Mouse (Mus musculus) cerebral cortex, adult 2 months (tissue): Measurements from ENCODE around the gene Dcst1.

Experiments
- WGBS: fragments of 180-500 bp; shearing (Covaris S2); methylation state at CpG from one replicate; pipeline ENCODE4 v1.1.7; 2018; 5-methylcytosine and 5-hydroxymethylcytosine counted together

Dcst1 gene

GRCm38 (mm10) chr3:89388134-89388881, 23.3 kb upstream of the Dcst1 start:
- WGBS = 65% methylated on average over 11 of the region's 11 CpGs

DNA sequence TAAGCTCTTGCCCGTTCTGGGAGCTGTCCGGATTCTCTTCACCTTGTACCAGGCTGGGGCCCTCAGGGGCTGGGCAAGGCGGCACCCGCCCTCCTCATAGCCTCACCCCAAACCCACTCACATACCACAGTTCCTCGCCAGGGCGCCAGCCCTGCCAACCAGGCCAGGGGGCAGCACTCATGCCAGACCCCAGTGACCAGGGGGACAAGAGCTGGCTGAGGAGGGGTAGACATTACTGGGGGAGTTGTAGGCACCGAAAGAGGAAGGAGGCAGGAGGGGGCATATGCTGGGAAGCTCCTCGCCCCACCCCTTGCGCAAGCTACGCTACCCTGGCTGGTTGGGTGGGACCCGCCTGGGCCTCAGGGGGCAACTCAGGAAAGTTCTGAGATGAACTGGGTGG, 22.6 kb upstream of the Dcst1 start:
- 84% methylated on average over 11 of the region's 11 CpGs for WGBS

GRCm38 (mm10) chr3:89386438-89387420, 21.7 kb upstream of the Dcst1 start:
- 71% methylated on average over 17 of the region's 17 CpGs for WGBS

DNA sequence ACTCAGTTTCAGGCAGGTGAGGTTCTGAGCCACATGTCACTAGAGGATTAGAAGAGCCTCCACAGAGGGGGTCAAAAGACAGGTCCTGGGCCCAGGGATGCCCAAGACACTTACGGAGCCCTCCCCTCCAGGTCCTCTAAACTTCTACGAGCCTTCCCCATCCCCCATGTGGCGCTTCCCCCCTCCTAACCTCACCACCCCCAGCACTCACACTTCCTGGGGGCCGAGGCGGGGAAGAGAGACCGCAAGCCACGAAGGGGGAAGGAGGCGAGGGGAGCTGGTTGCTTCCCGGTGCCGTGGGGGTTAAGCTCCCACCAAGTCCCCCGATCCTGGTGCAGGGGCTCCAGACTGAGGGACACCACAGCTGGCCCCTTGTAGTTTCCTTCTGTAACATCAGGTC, 20.4 kb upstream of the Dcst1 start:
- 72% methylated on average over 11 of the region's 11 CpGs for WGBS

DNA sequence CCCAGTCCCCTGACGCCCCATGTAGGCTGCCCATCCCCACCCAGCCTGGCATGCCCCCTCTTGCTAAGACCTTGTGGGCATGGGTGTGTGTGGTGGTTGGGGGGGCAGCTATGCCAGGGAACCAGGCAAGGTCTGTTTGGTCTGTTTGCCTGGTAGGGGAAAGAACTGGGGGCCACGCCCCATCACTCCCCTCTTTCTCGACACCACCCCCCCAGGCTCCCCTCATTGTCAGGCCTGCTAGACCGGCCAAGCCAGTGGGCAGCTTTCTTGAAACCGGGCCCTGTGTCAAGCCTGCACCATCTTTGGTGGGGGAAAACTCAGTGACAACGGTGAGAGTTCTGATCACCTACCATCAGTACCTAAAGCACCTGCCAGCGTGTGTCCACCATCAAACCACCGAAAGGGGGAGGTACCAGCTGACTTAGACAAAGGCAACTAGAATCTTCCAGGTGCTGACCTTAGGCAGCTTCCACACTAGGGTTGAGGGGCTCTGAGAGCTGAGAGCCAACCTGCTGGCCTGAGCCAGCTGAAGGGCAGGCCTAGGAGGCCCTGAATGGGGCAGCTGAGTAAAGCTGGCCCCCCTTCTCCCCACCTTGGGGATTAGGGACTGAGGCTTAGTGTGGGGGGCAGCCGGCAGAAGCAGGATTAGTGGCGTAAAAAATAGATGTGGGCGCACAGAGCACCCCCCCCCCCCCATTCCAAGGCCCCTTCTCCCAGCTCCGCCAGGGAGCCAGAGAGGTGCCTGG, 19.5 kb upstream of the Dcst1 start:
- 83% methylated on average over 12 of the region's 12 CpGs for WGBS

GRCm38 (mm10) chr3:89383651-89384255, 18.7 kb upstream of the Dcst1 start:
- 91% methylated on average over 5 of the region's 5 CpGs for WGBS

- WGBS = 84% methylated on average over 5 of the region's 5 CpGs
Measured at GRCm38 (mm10) chr3:89382950-89383349, 17.9 kb upstream of the Dcst1 start.

GRCm38 (mm10) chr3:89382033-89382882, 17.2 kb upstream of the Dcst1 start:
- WGBS = 91% methylated on average over 9 of the region's 9 CpGs

DNA sequence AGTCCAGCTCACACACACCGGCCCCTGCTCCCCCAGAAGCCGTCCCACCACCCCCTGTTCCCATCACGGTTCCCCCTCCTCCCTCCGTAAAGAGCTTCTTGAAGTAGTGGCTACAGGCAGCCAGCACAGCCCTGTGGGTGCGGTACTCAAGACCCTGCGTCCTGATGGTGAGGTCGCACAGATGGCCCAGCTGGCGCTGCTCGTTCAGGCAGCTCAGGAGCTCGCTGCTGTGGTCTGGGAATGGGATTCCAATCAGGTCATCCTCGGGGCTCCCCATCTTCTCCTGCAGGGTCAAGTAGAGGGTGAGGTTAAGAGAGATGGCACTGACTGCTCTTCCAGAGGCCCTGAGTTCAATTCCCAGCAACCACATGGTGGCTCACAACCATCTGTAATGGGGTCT, 16.2 kb upstream of the Dcst1 start:
- WGBS = 91% methylated on average over 11 of the region's 11 CpGs

DNA sequence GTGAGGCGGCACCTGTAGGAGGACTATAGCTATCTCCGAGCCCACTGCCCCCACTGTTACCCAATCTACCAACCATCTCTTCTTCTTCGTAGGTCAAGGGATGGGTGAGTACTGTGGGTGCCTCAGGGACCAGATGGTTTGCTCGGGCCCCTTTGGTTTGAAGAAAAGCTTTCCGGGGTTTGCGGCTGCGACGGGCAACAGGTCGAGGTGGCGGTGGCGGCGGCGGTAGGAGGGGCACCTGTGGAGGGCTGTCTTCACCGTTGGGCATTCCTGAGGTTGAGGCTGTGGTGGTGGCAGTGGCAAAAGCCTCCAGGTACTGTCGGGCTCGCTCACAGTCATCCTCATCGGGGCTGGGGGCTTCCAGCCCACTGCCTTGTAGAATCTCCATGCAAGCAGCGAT, 15.7 kb upstream of the Dcst1 start:
- WGBS = 95% methylated on average over 18 of the region's 18 CpGs

DNA sequence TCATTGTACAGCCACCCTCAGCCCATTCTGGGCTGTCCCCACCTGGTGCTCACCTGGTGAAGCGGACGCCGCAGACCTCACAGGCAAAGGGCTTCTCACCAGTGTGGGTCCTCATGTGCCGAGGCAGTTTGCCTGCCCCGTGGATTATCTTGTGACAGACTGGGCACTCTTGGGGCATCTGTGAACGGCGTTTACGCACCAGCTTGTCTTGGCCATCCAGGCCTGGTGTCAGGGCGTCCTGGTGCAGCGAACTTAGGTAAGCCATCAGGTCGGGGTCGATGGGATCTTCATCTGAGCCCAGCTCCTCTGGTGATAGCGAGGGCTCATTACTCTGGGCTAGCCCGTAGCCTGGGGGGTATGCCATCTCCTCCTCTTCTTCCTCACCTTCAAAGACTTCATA, 15.2 kb upstream of the Dcst1 start:
- 97% methylated on average over 14 of the region's 14 CpGs for WGBS

DNA sequence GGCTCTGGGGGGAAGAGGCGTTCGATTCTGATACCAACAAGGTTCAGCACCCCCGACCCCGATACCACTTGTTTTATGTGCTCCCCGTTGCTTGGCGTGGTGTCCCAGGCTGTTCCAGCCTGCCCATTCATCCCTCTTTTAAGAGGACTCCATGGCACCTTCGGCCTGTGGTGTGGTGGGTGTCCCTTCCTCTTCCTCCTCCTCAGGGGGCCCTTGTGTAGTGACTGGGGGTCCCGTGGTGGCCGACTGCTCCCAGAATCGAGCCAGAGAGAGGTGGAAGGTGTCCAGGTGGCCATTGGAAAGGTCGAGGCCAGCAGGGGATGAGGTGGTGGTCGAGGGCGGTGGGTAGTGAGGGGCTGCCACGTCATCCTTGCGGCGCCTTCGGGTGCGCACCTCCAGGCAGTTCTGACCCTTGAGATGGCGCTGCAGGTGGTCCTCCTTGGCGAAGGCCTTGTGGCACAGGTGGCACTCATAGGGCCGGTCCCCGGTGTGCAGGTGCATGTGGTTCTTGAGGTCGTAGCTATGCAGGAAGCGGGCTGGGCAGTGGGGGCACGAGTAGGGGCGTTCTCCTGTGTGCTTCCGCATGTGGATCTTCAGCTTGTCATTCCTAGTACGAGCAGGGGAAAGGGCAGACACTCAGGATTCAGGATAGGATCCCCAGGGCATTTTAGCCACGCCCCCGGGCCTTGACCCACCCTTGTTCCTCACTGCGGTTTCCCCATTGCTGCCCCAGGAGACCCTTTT, 14.5 kb upstream of the Dcst1 start:
- WGBS = 88% methylated on average over 31 of the region's 31 CpGs

DNA sequence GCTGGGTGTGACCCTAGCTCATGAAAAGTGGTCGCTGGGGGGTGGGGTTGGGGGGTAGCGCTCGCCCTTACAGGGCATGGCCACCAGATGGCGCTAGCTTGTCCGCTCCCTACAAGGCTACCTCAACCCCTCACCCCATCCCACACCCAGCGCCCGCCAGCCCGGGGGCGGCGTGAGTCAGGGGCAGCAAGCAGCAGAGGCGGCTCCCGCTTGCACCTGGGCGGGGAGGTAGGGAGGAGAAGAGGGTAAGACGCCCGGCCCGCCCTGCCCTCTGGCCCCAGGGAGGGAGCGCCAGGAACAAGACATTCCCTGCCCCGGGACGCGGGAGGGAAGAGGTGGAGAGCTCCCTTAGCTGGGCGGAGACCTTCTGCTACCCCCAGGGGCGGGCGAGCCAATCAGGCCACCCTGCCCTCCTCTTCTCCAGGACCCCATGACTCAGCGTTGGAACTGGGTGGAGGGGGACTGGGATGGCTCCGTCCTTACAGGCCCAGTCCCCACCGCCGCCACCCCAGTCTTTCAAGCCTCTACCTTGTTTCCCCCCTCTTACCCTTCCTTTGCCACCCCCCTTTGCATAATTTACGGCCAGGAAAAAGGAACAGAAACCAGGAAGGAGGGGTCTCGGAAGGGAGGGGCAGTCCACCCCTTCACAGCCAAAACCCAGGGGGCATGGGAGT, 13.5 kb upstream of the Dcst1 start:
- WGBS = 3% methylated on average over 29 of the region's 29 CpGs

DNA sequence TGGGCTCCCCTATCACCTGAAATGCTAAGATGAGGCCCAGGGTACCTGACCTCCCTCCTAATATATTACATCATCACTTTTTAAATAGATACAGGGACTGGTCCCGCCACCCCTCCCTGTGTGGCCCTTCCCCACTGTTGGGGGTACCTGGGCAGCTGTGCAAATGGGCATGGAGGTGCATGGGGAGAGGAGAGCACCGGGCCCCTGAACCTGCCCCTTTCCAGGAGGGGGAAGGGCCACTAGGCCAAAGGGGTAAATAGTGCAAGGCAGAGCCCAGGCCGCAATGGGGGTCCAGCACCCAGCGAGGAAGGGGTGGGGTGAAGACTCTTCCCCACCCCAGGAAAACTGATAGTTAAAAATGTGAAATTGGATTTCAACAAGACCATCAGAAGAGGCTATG, 12.8 kb upstream of the Dcst1 start:
- 72% methylated on average over 4 of the region's 4 CpGs for WGBS

- 64% methylated on average over 5 of the region's 5 CpGs for WGBS
Measured at GRCm38 (mm10) chr3:89373581-89374231, 8.7 kb upstream of the Dcst1 start.

GRCm38 (mm10) chr3:89367338-89367737, 2.3 kb upstream of the Dcst1 start:
- 79% methylated on average over 11 of the region's 11 CpGs for WGBS

DNA sequence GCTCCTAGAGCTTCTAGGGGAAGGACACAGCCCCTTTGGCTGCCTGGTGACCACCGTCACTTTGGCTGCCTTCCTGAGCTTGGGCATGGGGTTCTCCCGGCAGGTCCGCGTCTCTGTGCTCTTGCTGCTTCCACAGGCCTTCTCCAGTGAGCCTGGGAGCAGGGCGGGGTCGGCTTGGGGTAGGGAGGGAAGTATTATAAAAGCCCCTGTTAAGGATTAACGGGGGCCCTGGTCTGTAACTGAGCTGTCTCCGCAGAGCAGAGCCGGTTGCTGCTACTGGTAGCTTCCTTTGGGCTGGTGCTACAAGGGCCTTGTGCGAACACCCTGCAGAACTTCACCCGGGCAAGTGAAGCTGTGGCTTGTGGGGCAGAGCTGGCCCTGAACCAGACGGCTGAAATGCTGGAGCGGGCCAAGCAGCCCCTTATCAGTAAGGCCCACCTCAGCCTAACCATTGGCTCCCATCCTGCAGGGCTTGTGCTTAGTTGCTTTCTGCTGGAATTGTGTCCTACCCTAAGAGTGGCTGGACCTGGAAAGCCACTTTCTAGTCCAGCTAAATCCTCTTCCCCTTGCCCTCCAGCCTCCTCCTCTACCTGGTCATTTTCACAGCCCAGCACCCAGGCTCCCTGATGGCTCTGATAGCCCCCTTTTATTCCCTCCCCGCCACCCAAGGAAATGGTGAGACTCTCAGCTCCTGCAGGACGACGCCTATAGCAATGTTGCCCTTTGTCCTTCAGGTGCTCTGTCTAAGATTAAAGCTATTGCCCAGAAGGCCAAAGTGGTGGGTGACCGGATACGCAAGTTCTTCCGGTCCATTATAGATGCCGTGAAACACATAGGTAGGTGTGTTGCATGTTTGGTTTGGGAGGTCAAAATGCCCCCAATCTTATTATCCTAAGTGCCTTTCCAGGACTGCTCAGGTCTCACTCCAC, 697 bp upstream of the Dcst1 start:
- 87% methylated on average over 20 of the region's 20 CpGs for WGBS

DNA sequence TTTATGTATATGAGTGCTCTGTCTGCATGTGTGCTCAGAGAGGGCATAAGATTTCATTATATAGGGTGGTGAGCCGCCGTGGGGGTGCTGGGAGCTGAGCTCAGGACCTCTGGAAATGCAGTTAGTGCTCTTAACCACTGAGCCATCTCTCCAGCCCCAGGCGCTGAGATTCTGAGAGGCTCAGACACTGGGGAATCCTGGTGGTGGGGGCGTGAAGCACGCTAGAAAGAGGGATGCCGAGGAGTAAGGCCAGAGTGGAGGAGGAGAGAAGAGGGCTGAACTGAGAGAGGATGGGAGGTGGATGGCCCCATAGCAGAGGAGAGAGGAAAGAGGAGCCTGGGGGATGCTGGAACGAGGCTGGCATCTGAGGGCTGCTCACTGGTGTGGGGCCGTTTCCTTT, 422 bp downstream of the Dcst1 start:
- whole genome bisulfite sequencing = 57% methylated on average over 8 of the region's 8 CpGs
